Mouse (Mus musculus): ENCODE data around the gene Col13a1. TPM values are rescaled to one million over a fixed set of nuclear protein-coding genes. Genes with fewer than 3 reads are reported as not detected.

The Col13a1 gene
- polyA plus RNA-seq, 1 experiment from 2014 or later, result 4.2 TPM

- WGBS, result 74% methylated on average over 8 of the region's 8 CpGs
- H3K4me1 ChIP-seq (ENCODE audit: control insufficient read depth, insufficient read depth, low read length), result peaks cover 12% of the 10 kb centered on the region
These were observed 123.7 kb downstream of the Col13a1 start for GRCm38 (mm10) chr10:61855139-61855675.

GRCm38 (mm10) chr10:61852824-61853223, 126.1 kb downstream of the Col13a1 start:
- 83% methylated on average over 8 of the region's 8 CpGs for WGBS
- Histone ChIP-seq H3K4me1 (ENCODE audit: control insufficient read depth, insufficient read depth, low read length) (peaks cover 26% of the 10 kb centered on the region), H3K4me2 (ENCODE audit: low read depth, low read length) (no peak overlapping the region), H3K27me3 (ENCODE audit: control insufficient read depth, insufficient read depth, low read length) (no peaks in the 10 kb centered on the region), H3K9me3 (replicated peaks; ENCODE audit: control insufficient read depth, low read length) (no peaks in the 10 kb centered on the region), H3K36me3 (ENCODE audit: control insufficient read depth, insufficient read depth) (no peaks in the 10 kb centered on the region), H3K27ac (ENCODE audit: low read length) (no peak overlapping the region), H3K9ac (ENCODE audit: low read length) (no peak overlapping the region), H3K4me3 (ENCODE audit: low read length) (no peak overlapping the region)
- no peak for ATAC-seq (replicated peaks; ENCODE audit: extremely low read depth, insufficient read depth, low FRiP score)

More at GRCm38 (mm10) chr10:61855139-61855675, 123.7 kb downstream of the Col13a1 start:
- Histone ChIP-seq H3K27me3 (ENCODE audit: control insufficient read depth, insufficient read depth, low read length) (no peaks in the 10 kb centered on the region), H3K36me3 (ENCODE audit: control insufficient read depth, insufficient read depth) (no peaks in the 10 kb centered on the region), H3K4me3 (ENCODE audit: low read length) (no peak overlapping the region), H3K9me3 (replicated peaks; ENCODE audit: control insufficient read depth, low read length) (no peaks in the 10 kb centered on the region), H3K9ac (ENCODE audit: low read length) (no peak overlapping the region), H3K27ac (ENCODE audit: low read length) (no peak overlapping the region), H3K4me2 (ENCODE audit: low read depth, low read length) (no peak overlapping the region)
- no peak for ATAC-seq (replicated peaks; ENCODE audit: extremely low read depth, insufficient read depth, low FRiP score)

DNA sequence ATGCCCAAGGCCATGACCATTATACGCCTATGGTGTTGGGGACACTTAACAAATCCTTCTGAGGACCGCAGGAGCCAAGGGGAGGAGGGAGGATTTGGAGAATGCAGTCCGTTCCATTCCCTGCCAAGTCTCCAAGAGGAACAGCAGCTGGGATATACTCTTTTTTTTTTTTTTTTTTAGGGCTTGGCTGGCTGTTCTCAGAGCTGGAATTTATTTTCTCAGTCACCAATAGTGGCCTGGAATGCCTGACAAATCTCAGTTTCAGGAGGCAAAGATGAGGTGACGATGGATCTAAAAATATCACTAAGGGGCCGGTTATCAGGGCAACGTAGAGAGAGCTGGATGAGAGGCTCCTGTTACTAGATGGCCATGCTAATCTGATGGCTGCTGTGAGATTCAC, 130.4 kb downstream of the Col13a1 start:
- Histone ChIP-seq H3K4me3 (ENCODE audit: low read length) (no peak overlapping the region), H3K4me2 (ENCODE audit: low read depth, low read length) (no peak overlapping the region; the same call in 1 of the 2 replicates), H3K27ac (ENCODE audit: low read length) (peak overlapping the region; percentile 77), H3K36me3 (ENCODE audit: control insufficient read depth, insufficient read depth) (no peaks in the 10 kb centered on the region), H3K9me3 (replicated peaks; ENCODE audit: control insufficient read depth, low read length) (no peaks in the 10 kb centered on the region), H3K9ac (ENCODE audit: low read length) (no peak overlapping the region), H3K4me1 (ENCODE audit: control insufficient read depth, insufficient read depth, low read length) (peaks cover 23% of the 10 kb centered on the region), H3K27me3 (ENCODE audit: control insufficient read depth, insufficient read depth, low read length) (no peaks in the 10 kb centered on the region)
- WGBS, result 20% methylated on average over 6 of the region's 6 CpGs
- peak; percentile 69 for ATAC-seq (replicated peaks; ENCODE audit: extremely low read depth, insufficient read depth, low FRiP score)

- Histone ChIP-seq H3K9ac (ENCODE audit: low read length) (no peak overlapping the region), H3K36me3 (ENCODE audit: control insufficient read depth, insufficient read depth) (no peaks in the 10 kb centered on the region), H3K4me1 (ENCODE audit: control insufficient read depth, insufficient read depth, low read length) (peaks cover 21% of the 10 kb centered on the region), H3K4me2 (ENCODE audit: low read depth, low read length) (no peak overlapping the region), H3K9me3 (replicated peaks; ENCODE audit: control insufficient read depth, low read length) (no peaks in the 10 kb centered on the region), H3K27me3 (ENCODE audit: control insufficient read depth, insufficient read depth, low read length) (no peaks in the 10 kb centered on the region), H3K4me3 (ENCODE audit: low read length) (no peak overlapping the region), H3K27ac (ENCODE audit: low read length) (no peak overlapping the region)
- WGBS, result 70% methylated on average over 4 of the region's 4 CpGs
- ATAC-seq (replicated peaks; ENCODE audit: extremely low read depth, insufficient read depth, low FRiP score), result no peak
These were observed 133.4 kb downstream of the Col13a1 start for GRCm38 (mm10) chr10:61845476-61845875.

GRCm38 (mm10) chr10:61844475-61844874, 134.4 kb downstream of the Col13a1 start:
- H3K4me2 ChIP-seq (ENCODE audit: low read depth, low read length), result no peak overlapping the region
- H3K4me3 ChIP-seq (ENCODE audit: low read length), result no peak overlapping the region
- H3K9ac ChIP-seq (ENCODE audit: low read length), result no peak overlapping the region
- no peak overlapping the region for H3K27ac ChIP-seq (ENCODE audit: low read length)
- no peaks in the 10 kb centered on the region for H3K9me3 ChIP-seq (replicated peaks; ENCODE audit: control insufficient read depth, low read length)
- 80% methylated on average over 7 of the region's 7 CpGs for WGBS
- no peaks in the 10 kb centered on the region for H3K36me3 ChIP-seq (ENCODE audit: control insufficient read depth, insufficient read depth)
- no peaks in the 10 kb centered on the region for H3K27me3 ChIP-seq (ENCODE audit: control insufficient read depth, insufficient read depth, low read length)
- H3K4me1 ChIP-seq (ENCODE audit: control insufficient read depth, insufficient read depth, low read length), result peaks cover 21% of the 10 kb centered on the region
- ATAC-seq (replicated peaks; ENCODE audit: extremely low read depth, insufficient read depth, low FRiP score), result no peak

- 85% methylated on average over 12 of the region's 12 CpGs for WGBS
- Histone ChIP-seq H3K4me3 (ENCODE audit: low read length) (no peak overlapping the region), H3K27ac (ENCODE audit: low read length) (no peak overlapping the region), H3K4me1 (ENCODE audit: control insufficient read depth, insufficient read depth, low read length) (0 out of 2 replicates have a peak, but pooled peaks cover 2% of the 10 kb centered on the region), H3K4me2 (ENCODE audit: low read depth, low read length) (no peak overlapping the region), H3K9ac (ENCODE audit: low read length) (no peak overlapping the region), H3K36me3 (ENCODE audit: control insufficient read depth, insufficient read depth) (no peaks in the 10 kb centered on the region), H3K27me3 (ENCODE audit: control insufficient read depth, insufficient read depth, low read length) (no peaks in the 10 kb centered on the region), H3K9me3 (replicated peaks; ENCODE audit: control insufficient read depth, low read length) (no peaks in the 10 kb centered on the region)
- ATAC-seq (replicated peaks; ENCODE audit: extremely low read depth, insufficient read depth, low FRiP score), result no peak
These were observed 136.6 kb downstream of the Col13a1 start for GRCm38 (mm10) chr10:61842261-61842660.

- 73% methylated on average over 9 of the region's 9 CpGs for WGBS
- no peaks in the 10 kb centered on the region for H3K9me3 ChIP-seq (replicated peaks; ENCODE audit: control insufficient read depth, low read length)
- H3K4me2 ChIP-seq (ENCODE audit: low read depth, low read length), result no peak overlapping the region
- no peak overlapping the region for H3K27ac ChIP-seq (ENCODE audit: low read length)
- H3K4me1 ChIP-seq (ENCODE audit: control insufficient read depth, insufficient read depth, low read length), result 0 out of 2 replicates have a peak, but pooled peaks cover 2% of the 10 kb centered on the region
- no peaks in the 10 kb centered on the region for H3K27me3 ChIP-seq (ENCODE audit: control insufficient read depth, insufficient read depth, low read length)
- H3K36me3 ChIP-seq (ENCODE audit: control insufficient read depth, insufficient read depth), result no peaks in the 10 kb centered on the region
- H3K4me3 ChIP-seq (ENCODE audit: low read length), result no peak overlapping the region
- ATAC-seq (replicated peaks; ENCODE audit: extremely low read depth, insufficient read depth, low FRiP score), result no peak
- no peak overlapping the region for H3K9ac ChIP-seq (ENCODE audit: low read length)
These were observed 139.6 kb downstream of the Col13a1 start for GRCm38 (mm10) chr10:61839326-61839725.

DNA sequence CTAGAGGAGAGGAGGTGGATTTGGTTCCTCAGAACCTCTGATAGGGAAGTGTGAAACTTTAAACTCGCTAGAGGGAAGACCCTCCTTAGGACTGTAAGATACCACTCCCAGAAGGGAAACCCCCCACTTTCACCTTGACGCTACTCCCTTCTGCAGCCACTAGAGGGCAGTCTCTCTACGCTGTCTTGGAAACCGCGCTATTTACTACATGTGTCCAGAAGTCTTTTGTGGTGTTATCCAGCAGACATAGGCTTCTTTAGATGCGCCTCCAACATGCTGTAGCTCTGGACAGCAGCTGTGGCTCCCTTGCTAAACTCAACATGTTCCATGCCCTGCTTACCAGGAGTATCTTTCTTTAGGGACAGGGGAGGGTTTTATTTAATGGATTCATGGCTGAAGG, 140.1 kb downstream of the Col13a1 start:
- H3K9ac ChIP-seq (ENCODE audit: low read length), result no peak overlapping the region
- ATAC-seq (replicated peaks; ENCODE audit: extremely low read depth, insufficient read depth, low FRiP score), result peak; percentile 37; the same call in 1 of the 2 replicates
- H3K27ac ChIP-seq (ENCODE audit: low read length), result no peak overlapping the region
- H3K4me2 ChIP-seq (ENCODE audit: low read depth, low read length), result no peak overlapping the region
- H3K9me3 ChIP-seq (replicated peaks; ENCODE audit: control insufficient read depth, low read length), result no peaks in the 10 kb centered on the region
- under 1% methylated on average over 6 of the region's 6 CpGs for WGBS
- no peaks in the 10 kb centered on the region for H3K36me3 ChIP-seq (ENCODE audit: control insufficient read depth, insufficient read depth)
- 0 out of 2 replicates have a peak, but pooled peaks cover 2% of the 10 kb centered on the region for H3K4me1 ChIP-seq (ENCODE audit: control insufficient read depth, insufficient read depth, low read length)
- no peaks in the 10 kb centered on the region for H3K27me3 ChIP-seq (ENCODE audit: control insufficient read depth, insufficient read depth, low read length)
- H3K4me3 ChIP-seq (ENCODE audit: low read length), result no peak overlapping the region

DNA sequence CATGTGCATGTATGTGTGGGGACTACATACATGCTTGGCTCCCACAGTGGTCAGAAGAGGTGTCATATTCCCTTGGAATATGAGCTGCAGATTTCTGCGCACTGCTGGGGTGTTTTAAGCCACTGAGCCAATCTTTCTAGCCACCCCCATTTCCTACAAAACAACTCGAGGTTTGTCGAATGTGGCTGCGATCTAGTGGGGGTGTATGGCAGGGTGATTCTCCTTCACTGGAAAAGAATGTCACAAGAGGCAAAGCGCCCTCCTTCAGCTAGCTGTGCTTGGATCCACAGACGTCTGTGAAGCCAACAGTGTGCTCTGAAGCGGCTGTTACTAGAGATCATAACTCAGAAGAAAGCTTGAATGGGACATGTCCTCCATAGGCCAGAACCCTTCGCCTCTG, 141.6 kb downstream of the Col13a1 start:
- no peaks in the 10 kb centered on the region for H3K27me3 ChIP-seq (ENCODE audit: control insufficient read depth, insufficient read depth, low read length)
- 72% methylated on average over 8 of the region's 8 CpGs for WGBS
- H3K4me2 ChIP-seq (ENCODE audit: low read depth, low read length), result no peak overlapping the region
- no peak overlapping the region for H3K4me3 ChIP-seq (ENCODE audit: low read length)
- 0 out of 2 replicates have a peak, but pooled peaks cover 2% of the 10 kb centered on the region for H3K4me1 ChIP-seq (ENCODE audit: control insufficient read depth, insufficient read depth, low read length)
- H3K36me3 ChIP-seq (ENCODE audit: control insufficient read depth, insufficient read depth), result no peaks in the 10 kb centered on the region
- no peak for ATAC-seq (replicated peaks; ENCODE audit: extremely low read depth, insufficient read depth, low FRiP score)
- no peak overlapping the region for H3K9ac ChIP-seq (ENCODE audit: low read length)
- H3K9me3 ChIP-seq (replicated peaks; ENCODE audit: control insufficient read depth, low read length), result no peaks in the 10 kb centered on the region
- H3K27ac ChIP-seq (ENCODE audit: low read length), result no peak overlapping the region

Measured in heart, embryonic 16.5 days (tissue).